Mouse (Mus musculus): ENCODE data around the gene Sema6b. TPM values are rescaled to one million over a fixed set of nuclear protein-coding genes. Genes with fewer than 3 reads are reported as not detected.
"Not testable (repeated sequence)": the region's sequence is repeated elsewhere in the genome, so short reads cannot be mapped to it uniquely, and the experiment has no call there.

The Sema6b gene
- total RNA-seq, 1 experiment from 2014 or later: 11.9 TPM

DNA sequence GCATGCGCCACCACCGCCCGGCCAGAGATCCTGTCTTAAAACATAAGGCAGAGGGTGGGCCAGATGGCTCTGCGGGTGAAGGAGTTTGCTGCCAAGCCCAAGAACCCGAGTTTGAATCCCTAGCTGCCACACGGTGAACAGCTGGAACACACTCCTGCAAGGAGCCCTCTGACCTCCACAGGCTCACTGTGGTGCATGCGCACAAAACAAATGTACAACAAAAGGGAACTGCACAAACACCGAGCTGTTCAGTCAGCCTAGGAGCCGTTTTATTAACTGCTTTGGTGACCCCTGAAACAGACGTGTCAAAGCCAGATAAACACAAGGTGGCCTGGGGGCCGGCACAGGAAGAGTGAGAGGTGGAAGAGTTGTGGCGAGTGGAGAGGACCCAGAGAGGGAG lies 20.7 kb downstream of the Sema6b start:
- no peak for DNase-seq

DNA sequence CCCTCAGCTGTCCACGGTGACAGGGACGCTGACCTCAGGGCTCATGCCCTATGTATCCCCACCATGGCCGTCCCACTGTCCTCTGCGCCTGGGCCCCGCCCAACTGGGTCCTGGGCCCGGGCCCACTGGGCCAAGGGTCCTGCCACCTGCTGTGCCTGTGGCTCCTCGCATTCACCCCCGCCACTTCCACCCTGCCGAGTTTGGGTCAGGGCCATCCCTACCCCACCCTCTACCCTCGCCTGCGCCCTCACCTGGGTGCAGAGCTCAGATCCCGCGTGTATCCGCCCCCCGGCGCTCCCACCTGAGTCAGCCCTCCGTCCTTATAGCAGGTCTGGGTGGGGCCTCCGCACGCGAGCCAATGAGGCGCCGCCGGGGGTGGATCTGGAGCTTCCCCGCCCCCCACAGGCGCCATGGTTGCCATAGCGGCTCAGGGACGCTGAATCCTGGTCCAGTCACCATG lies 22.9 kb downstream of the Sema6b start, which contains the start of gene Plin5:
Gene Plin5, minus strand, starts transcription at position 346 of the 460 bp plus-strand sequence.
- DNase-seq: peak; percentile 95

DNA sequence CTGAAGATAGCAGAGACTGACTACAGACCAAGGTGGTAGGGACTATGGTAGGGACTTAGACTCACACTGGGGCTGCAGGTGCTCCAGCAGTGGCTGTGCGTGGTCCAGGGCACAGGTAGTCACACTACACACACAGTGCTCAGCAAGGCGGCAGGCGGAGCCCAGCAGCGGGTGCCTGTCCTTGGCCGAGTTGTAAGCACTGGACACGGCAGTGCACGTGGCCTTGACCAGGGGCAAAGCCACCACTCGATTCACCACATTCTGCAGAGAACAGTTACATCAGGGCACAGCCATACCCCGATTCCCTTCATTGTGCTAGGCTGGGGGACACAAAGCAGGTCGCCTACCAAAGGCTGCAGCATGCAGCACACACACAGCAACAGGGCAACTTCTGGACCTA lies 23.9 kb downstream of the Sema6b start:
- DNase-seq: peak; percentile 78

GRCm38 (mm10) chr17:56112743-56113142 lies 27.4 kb downstream of the Sema6b start:
- no peak for DNase-seq

- DNase-seq: peak; percentile 86
Measured at GRCm38 (mm10) chr17:56111864-56112263, 28.3 kb downstream of the Sema6b start.

GRCm38 (mm10) chr17:56111021-56111420 lies 29.1 kb downstream of the Sema6b start:
- DNase-seq: peak; percentile 53

- peak; percentile 81 for DNase-seq
Measured at GRCm38 (mm10) chr17:56110571-56110970, 29.6 kb downstream of the Sema6b start.

DNA sequence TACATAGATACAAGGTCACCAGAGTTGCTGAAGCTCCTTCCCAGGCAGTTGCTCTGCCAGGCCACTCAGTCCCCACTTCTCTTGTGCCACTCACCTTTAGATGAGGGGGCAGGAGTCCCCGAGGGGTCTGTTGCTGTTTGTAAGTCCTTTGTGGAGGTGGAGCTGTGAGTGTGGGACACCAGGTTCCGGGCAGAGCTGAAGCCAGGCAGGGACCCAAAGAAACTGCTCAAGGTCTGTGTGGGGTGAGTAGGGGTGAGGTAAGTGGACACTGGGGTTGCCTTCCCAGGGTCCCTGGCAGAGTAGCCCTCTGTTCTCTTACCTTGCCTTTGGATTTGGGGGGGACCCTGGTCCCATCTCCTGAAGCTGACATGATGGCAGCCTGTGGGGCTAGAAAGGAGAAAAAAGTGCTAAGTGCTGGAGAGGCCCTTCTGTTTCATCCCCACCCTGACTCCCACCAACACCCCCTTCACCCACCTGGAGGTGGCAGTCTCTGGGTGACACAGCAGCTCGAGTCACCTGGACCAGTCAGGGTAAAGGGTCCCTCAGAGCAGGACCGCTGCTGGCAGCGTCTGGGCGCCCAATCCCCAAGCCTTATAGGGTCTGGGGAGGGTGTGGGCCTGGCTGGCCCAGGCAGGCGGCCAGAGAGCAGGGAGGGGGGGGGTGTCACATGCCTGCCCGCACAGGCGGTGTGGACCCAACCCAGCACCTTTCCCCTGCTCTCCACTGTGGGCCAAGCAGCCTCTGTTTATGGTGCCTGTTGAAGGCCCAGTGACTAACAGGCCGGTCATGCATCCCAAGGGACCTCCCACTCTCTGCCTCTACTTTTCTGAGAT lies 30.7 kb downstream of the Sema6b start, which contains the start of gene Plin4:
Gene Plin4, minus strand, starts transcription at position 585 of the 833 bp plus-strand sequence.
- peak; percentile 77 for DNase-seq

- DNase-seq: peak; percentile 89
Measured at GRCm38 (mm10) chr17:56108334-56109044, 31.7 kb downstream of the Sema6b start.

GRCm38 (mm10) chr17:56107736-56108135 lies 32.4 kb downstream of the Sema6b start:
- peak; percentile 38 for DNase-seq

DNA sequence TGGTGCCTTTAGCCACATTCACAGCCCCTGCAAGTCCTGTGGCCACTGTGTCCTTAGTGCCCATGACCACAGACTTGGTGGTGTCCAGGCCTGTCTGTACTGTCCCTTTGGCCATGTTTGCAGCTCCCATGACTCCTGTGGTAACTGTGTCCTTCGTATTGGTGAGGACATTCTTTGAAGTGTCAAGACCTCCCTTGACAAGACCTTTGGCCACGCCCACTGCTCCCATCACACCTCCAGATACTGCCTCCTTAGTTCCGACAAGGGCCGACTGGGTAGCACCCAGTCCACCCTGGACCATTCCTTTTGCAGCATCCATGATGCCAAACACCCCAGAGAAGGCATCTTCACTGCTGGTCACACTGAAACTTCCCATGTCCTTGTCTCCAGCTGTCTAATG lies 33.2 kb downstream of the Sema6b start:
- peak; percentile 23 for DNase-seq

GRCm38 (mm10) chr17:56106436-56106835 lies 33.7 kb downstream of the Sema6b start:
- not testable (repeated sequence) for DNase-seq

- DNase-seq: not testable (repeated sequence)
Measured at GRCm38 (mm10) chr17:56104821-56105220, 35.3 kb downstream of the Sema6b start.

- DNase-seq: no peak
Measured at GRCm38 (mm10) chr17:56103465-56104285, 36.5 kb downstream of the Sema6b start.

DNA sequence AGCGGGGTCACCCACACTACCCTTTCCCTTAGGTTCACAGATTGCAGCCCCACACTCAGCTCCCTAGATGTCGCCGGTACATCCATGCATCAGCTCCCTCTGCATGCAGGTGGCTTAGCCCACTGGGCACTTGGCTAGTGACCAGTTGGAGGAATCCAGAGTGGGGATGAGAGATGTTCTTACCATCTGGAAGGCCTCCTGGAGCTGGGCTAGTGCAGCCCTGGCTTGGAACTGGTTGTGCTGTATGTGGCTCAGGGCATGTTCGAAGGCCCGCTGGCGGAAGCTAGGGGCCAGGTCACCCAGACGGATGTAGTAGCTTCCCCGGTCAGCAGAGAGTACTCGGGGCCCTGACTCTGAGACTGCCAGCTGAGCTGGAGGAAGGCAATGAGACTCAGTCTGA lies 37.2 kb downstream of the Sema6b start:
- DNase-seq: peak; percentile 23

DNA sequence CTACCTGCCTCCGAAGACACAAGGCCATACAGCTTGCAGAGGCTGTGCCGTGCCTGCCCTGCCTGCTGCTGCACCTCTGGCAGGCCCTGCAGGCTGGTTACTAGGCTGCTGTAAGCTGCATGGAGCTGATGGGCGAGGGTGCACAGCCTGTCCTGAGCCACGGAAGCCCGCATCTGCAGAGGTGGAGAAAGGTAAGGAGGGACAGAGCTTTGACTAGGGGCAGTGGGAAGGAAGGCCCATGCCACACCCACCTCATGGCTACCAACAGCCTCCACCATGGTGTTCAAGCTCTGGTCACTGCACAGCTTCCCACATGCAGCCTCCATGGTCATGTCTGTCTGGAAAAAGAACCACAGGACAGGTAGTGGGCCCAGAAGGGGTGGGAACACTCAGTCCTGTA lies 38.0 kb downstream of the Sema6b start:
- peak; percentile 7 for DNase-seq

DNA sequence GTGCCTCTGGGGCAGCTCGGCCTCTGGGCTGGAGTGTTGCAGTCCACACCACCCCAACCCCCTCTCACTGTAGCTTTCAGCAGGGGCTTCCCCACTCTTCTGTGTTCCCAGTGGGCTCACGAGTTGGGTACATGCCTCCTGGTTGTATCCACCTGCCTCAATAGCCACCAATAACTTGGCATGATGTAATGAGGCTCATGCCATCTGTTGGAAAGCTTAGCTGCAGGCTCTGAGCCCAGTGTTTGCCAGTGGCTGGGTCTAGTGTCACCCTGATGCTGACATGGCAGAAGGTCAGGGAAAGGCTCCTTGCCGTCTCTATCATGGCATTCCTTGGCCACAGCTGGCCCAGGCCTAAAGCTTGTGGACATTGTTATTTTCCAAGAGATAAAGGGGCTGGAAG lies 39.3 kb downstream of the Sema6b start:
- peak; percentile 36 for DNase-seq

GRCm38 (mm10) chr17:56098711-56099572 lies 41.2 kb downstream of the Sema6b start:
- DNase-seq: peak; percentile 62

DNA sequence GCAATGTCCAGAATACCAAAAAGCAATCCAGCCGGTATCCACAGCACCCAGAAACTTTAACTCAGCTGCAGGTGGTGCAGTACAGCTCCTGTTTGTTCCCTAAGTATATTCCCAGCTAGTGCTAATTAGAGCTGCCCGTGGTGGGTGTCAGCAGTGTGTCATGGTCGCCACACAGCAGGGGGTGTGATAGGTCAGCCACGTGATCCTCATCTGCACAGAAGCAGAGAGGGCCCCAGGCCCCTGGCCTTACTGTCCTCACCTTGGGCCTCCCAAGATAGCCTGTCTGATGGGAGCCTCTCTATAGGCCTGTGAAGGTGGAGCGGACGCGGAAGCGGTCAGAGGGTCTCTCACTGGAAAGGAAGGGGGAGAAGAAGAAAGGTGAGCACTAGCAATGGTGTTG lies 42.0 kb downstream of the Sema6b start:
- DNase-seq: no peak

DNA sequence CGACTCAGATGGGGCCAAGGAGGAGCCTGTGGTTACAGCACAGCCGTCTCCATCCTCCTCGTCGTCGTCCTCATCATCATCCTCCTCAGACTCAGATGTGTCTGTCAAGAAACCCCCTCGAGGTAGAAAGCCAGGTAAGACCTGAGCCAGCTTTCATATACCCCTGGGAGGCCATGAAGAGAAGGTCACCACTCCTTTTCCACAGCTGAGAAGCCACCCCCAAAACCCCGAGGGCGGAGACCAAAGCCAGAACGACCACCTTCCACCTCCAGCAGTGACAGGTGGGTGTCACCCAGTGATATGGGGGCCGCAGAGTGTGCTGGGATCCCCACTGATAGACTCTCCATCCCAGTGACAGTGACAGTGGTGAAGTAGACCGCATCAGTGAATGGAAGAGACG lies 43.3 kb downstream of the Sema6b start:
- no peak for DNase-seq

DNA sequence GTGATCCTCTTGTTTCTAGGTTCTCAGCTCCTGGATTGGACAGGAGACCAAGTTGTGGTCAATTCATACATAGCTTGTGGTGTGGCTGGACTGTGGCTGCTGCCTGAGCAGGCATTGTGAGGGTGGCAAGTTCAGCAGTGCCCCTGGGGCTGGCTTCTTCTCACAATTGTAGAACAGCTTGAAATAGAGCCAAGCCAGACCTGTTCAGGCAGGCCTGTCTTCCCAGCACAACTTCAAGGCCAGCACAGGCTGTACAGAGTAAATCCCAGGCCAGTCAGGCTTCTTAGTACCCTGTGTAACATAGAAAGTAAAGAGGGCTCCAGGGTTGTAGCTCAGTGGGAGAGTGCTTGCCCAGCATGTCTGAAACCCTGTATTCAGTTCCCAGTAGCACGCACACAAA lies 47.3 kb downstream of the Sema6b start:
- DNase-seq: no peak
